In the genomic region with DNA sequence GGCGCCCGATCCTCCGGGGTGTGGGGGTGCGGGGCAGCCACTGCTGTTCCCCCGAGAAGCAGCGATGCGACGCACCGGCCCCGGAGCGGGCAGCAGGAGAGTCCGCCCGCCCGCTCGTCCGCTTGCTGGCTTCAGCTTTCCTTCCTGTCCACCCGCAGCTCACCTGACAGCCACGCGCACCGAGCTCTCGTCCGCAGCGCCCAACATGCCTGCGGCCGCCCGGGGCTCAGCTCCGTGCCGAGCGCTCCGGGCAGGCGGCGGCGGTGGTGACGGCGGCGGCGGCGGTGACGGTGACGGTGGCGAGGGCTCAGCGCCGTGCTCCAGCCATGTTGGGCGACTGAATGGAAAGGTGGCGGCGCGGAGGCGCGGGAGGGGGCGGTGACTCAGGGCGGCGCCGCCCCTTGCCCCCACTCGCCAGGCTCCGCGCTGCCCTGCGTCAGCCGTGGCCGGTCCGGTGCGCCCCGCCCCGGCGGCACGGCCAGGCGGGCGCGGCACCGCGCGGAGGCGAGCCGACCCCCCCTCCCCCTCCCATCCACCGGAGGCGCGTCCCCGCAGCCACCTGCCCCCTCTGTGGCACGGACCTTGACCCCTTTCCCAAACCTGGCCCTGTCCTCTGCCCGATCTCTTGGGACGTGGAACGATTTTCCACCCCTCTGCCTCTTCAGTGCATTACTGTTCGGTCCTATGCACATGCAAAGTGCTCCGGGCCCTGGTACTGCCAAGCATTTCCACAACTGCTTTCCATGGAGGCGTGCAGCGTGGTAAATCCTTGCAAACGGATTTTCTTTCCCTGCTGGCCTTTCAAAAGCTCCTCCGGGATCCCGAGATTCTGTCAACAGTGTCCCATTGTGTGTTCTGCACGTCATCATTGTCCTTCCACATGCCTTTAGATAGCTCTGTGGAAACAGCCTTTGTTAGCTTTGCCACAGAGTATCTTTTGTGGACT, we compare ENCODE assay signal across 8 mouse cellular contexts. TPM values are rescaled to one million over a fixed set of nuclear protein-coding genes. Genes with fewer than 3 reads are reported as not detected.
DNase-seq lines count a peak whose midpoint lies in the region; ATAC-seq and TF ChIP-seq lines count a peak whose summit lies in the region.

A gene (minus strand): TSS at position 453 of the 946 bp plus-strand sequence.

- peaks cover 59% of the 10 kb centered on the region for H3K27me3 ChIP-seq in E14TG2a.4 (ENCODE audit: insufficient read depth, low read length)
- no peaks in the 10 kb centered on the region for H3K27me3 ChIP-seq in forebrain, embryonic 13.5 days
- no peaks in the 10 kb centered on the region for H3K27me3 ChIP-seq in heart, embryonic 15.5 days
- H3K27me3 ChIP-seq in liver, adult 2 months (ENCODE audit: control insufficient read depth, insufficient read depth, low read length) = no peaks in the 10 kb centered on the region
- H3K27me3 ChIP-seq in midbrain, postnatal 0 days (ENCODE audit: insufficient read depth, low read length) = no peaks in the 10 kb centered on the region
- H3K27me3 ChIP-seq in testis, adult 2 months (ENCODE audit: control insufficient read depth, insufficient read depth, low read length) = peaks cover 2% of the 10 kb centered on the region; the same call in 1 of the 2 replicates

- H3K27ac ChIP-seq in forebrain, embryonic 13.5 days = peak within 1 kb of the TSS; percentile 100
- H3K27ac ChIP-seq in heart, embryonic 15.5 days = peak within 1 kb of the TSS; percentile 87
- H3K27ac ChIP-seq in liver, adult 2 months (replicated peaks; ENCODE audit: insufficient read depth, low read depth, low read length) = peak within 1 kb of the TSS; percentile 87
- H3K27ac ChIP-seq in midbrain, postnatal 0 days (ENCODE audit: low read depth, low read length) = peak within 1 kb of the TSS; percentile 99
- H3K27ac ChIP-seq in testis, adult 2 months (ENCODE audit: control insufficient read depth, insufficient read depth, low read depth, low read length) = peak within 1 kb of the TSS; percentile 89

- peak; percentile 12 for DNase-seq in c-Kit-positive CD71-negative TER-119-negative erythroid progenitor cells, embryonic 14.5 days (ENCODE audit: low read depth)
- peak; percentile 88 for DNase-seq in kidney, postnatal 14 days
- DNase-seq in liver, adult 2 months (ENCODE audit: extremely low read depth, low read depth, low spot score) = peak; percentile 86
- peak; percentile 89 for DNase-seq in midbrain, postnatal 0 days (ENCODE audit: low spot score)

- H3K4me3 ChIP-seq in E14TG2a.4 (replicated peaks; ENCODE audit: low read length) = peak within 1 kb of the TSS; percentile 89
- peak within 1 kb of the TSS; percentile 91 for H3K4me3 ChIP-seq in forebrain, embryonic 13.5 days
- peak within 1 kb of the TSS; percentile 94 for H3K4me3 ChIP-seq in heart, embryonic 15.5 days
- peak within 1 kb of the TSS; percentile 66 for H3K4me3 ChIP-seq in liver, adult 2 months (ENCODE audit: insufficient read depth, low read depth, low read length)
- peak within 1 kb of the TSS; percentile 96 for H3K4me3 ChIP-seq in midbrain, postnatal 0 days (ENCODE audit: low read depth, low read length)
- H3K4me3 ChIP-seq in testis, adult 2 months (ENCODE audit: control insufficient read depth, low read depth, low read length) = peak within 1 kb of the TSS; percentile 89

- no peak for TF ChIP-seq CTCF in E14TG2a.4 (conservative IDR thresholded peaks at IDR 0.05; ENCODE audit: low read length)
- TF ChIP-seq CTCF in liver, adult 2 months (IDR thresholded peaks at IDR 0.05; ENCODE audit: low read depth, low read length) = no peak
- TF ChIP-seq CTCF in midbrain, postnatal 0 days (IDR thresholded peaks at IDR 0.05) = no peak
- no peak for TF ChIP-seq CTCF in testis, adult 2 months (IDR thresholded peaks at IDR 0.05; ENCODE audit: control insufficient read depth, insufficient read depth, insufficient replicate concordance, low read depth, low read length)

- H3K9ac ChIP-seq in forebrain, embryonic 13.5 days = peak within 1 kb of the TSS; percentile 99
- peak within 1 kb of the TSS; percentile 84 for H3K9ac ChIP-seq in heart, embryonic 15.5 days
- peak within 1 kb of the TSS; percentile 93 for H3K9ac ChIP-seq in liver, adult 2 months (ENCODE audit: low read depth, low read length)
- H3K9ac ChIP-seq in midbrain, postnatal 0 days (replicated peaks; ENCODE audit: low read length, poor library complexity, severe bottlenecking) = peak within 1 kb of the TSS; percentile 98

- H3K4me1 ChIP-seq in E14TG2a.4 (replicated peaks; ENCODE audit: low read depth, low read length) = peaks cover 31% of the 10 kb centered on the region
- peaks cover 51% of the 10 kb centered on the region for H3K4me1 ChIP-seq in forebrain, embryonic 13.5 days
- peaks cover 8% of the 10 kb centered on the region; the same call in 1 of the 2 replicates for H3K4me1 ChIP-seq in heart, embryonic 15.5 days (replicated peaks)
- peaks cover 2% of the 10 kb centered on the region; the same call in 1 of the 2 replicates for H3K4me1 ChIP-seq in liver, adult 2 months (ENCODE audit: control insufficient read depth, insufficient read depth, low read length)
- 0 out of 2 replicates have a peak, but pooled peaks cover 6% of the 10 kb centered on the region for H3K4me1 ChIP-seq in midbrain, postnatal 0 days (ENCODE audit: insufficient read depth, low read length)
- peaks cover 8% of the 10 kb centered on the region for H3K4me1 ChIP-seq in testis, adult 2 months (ENCODE audit: control insufficient read depth, insufficient read depth, low read length)

- peak within 1 kb of the TSS; percentile 69 for H3K4me2 ChIP-seq in forebrain, embryonic 13.5 days
- H3K4me2 ChIP-seq in heart, embryonic 15.5 days = peak within 1 kb of the TSS; percentile 93
- H3K4me2 ChIP-seq in midbrain, postnatal 0 days (ENCODE audit: low read depth, low read length, poor library complexity, severe bottlenecking) = peak within 1 kb of the TSS; percentile 74

- ATAC-seq in forebrain, embryonic 13.5 days = peak; percentile 90
- peak; percentile 92 for ATAC-seq in heart, embryonic 15.5 days (replicated peaks; ENCODE audit: insufficient number of reproducible peaks, insufficient read depth, low FRiP score, low read depth)
- peak; percentile 94 for ATAC-seq in midbrain, postnatal 0 days (ENCODE audit: low FRiP score)

- no peaks in the 10 kb centered on the region for H3K36me3 ChIP-seq in E14TG2a.4 (ENCODE audit: insufficient read depth, low read length)
- H3K36me3 ChIP-seq in forebrain, embryonic 13.5 days (ENCODE audit: poor library complexity, severe bottlenecking) = no peaks in the 10 kb centered on the region
- H3K36me3 ChIP-seq in heart, embryonic 15.5 days = no peaks in the 10 kb centered on the region
- H3K36me3 ChIP-seq in liver, adult 2 months (ENCODE audit: control insufficient read depth, insufficient read depth, low read length) = no peaks in the 10 kb centered on the region
- H3K36me3 ChIP-seq in midbrain, postnatal 0 days (ENCODE audit: insufficient read depth, low read length) = no peaks in the 10 kb centered on the region
- no peaks in the 10 kb centered on the region for H3K36me3 ChIP-seq in testis, adult 2 months (ENCODE audit: control insufficient read depth, insufficient read depth, low read length)

- H3K79me2 ChIP-seq in liver, adult 2 months (ENCODE audit: control insufficient read depth, insufficient read depth, low read length) = peaks cover 10% of the 10 kb centered on the region; the same call in 1 of the 2 replicates

- H3K9me3 ChIP-seq in E14TG2a.4 (ENCODE audit: low read length) = no peaks in the 10 kb centered on the region
- no peaks in the 10 kb centered on the region for H3K9me3 ChIP-seq in forebrain, embryonic 13.5 days (replicated peaks)
- H3K9me3 ChIP-seq in heart, embryonic 15.5 days (replicated peaks) = no peaks in the 10 kb centered on the region
- no peaks in the 10 kb centered on the region for H3K9me3 ChIP-seq in midbrain, postnatal 0 days (ENCODE audit: low read length)

- TF ChIP-seq POLR2A in liver, adult 2 months (IDR thresholded peaks at IDR 0.05; ENCODE audit: extremely low read depth, insufficient read depth, low read length) = peak; percentile 62; the same call in 1 of the 2 replicates
- TF ChIP-seq POLR2A in testis, adult 2 months (IDR thresholded peaks at IDR 0.05; ENCODE audit: control insufficient read depth, low read depth, low read length) = 0 out of 2 replicates have a peak, but pooled peaks have one; percentile 41

- under 1% methylated on average over 69 of the region's 89 CpGs for WGBS in forebrain, embryonic 13.5 days
- WGBS in heart, embryonic 15.5 days = under 1% methylated on average over 89 of the region's 89 CpGs
- WGBS in liver, adult 2 months = under 1% methylated on average over 83 of the region's 89 CpGs
- WGBS in midbrain, postnatal 0 days = under 1% methylated on average over 60 of the region's 89 CpGs

RNA-seq across cellular contexts. Expression of the gene that starts here (rescaled TPM):
- 54.9 and 56.4 TPM in 2 replicates for polyA plus RNA-seq in forebrain, embryonic 13.5 days (2015; fragmentation: Nextera tagmentation; extraction: Ambion mirVana)
- polyA plus RNA-seq in heart, embryonic 15.5 days (2015; fragmentation: Nextera tagmentation; extraction: Ambion mirVana) = 4.1 and 4.8 TPM in 2 replicates
- 40.9 and 47.9 TPM in 2 replicates for total RNA-seq in liver, adult 2 months (2014; rRNA removed)
- polyA plus RNA-seq in liver, adult 2 months (2012; rRNA removed) = 8.1 and 8.6 TPM in 2 replicates
- 64.9 and 68.7 TPM in 2 replicates for total RNA-seq in midbrain, postnatal 0 days (2014; rRNA removed)
- 28.4 and 33.2 TPM in 2 replicates for polyA plus RNA-seq in midbrain, postnatal 0 days (2015; fragmentation: Nextera tagmentation; extraction: Ambion mirVana)
- 7.2 and 8.6 TPM in 2 replicates for polyA plus RNA-seq in testis, adult 2 months (2012; rRNA removed)

Comparison
In these comparisons a context has a peak if more than half of its experiments do, and no peak if none do; other contexts are left out.
1. Peak in every context shown above with its lines: DNase-seq, ATAC-seq, H3K4me3 ChIP-seq and H3K27ac ChIP-seq.
2. DNase-seq: peak in every context shown above with its lines; median percentile 89 in midbrain, postnatal 0 days; 88 in kidney, postnatal 14 days; 86 in liver, adult 2 months; 12 in c-Kit-positive CD71-negative TER-119-negative erythroid progenitor cells, embryonic 14.5 days.